Mouse (Mus musculus) adrenal gland, postnatal 25 days (tissue): ENCODE data around the gene Timp2. TPM values are rescaled to one million over a fixed set of nuclear protein-coding genes. Genes with fewer than 3 reads are reported as not detected.
A peak's percentile ranks its signal among the peaks of the same experiment; 100 is the strongest.
"Not testable (repeated sequence)": the region's sequence is repeated elsewhere in the genome, so short reads cannot be mapped to it uniquely, and the experiment has no call there.

Experiments
- DNase-seq: peaks from one replicate; pipeline ENCODE4 v3.0.0; 2021; ENCODE audit warnings: mixed read lengths
- total RNA-seq: library from RNA; stranded (reverse); gene quantifications from 2 replicates; pipeline ENCODE4 v1.2.3, GENCODE M21; 2021

Timp2 gene
- total RNA-seq, 1 experiment from 2014 or later = 51.3 TPM

- DNase-seq = no peak
Measured at GRCm38 (mm10) chr11:118332376-118332775, 23.2 kb downstream of the Timp2 start.

- DNase-seq = no peak
Measured at GRCm38 (mm10) chr11:118330777-118331176, 24.8 kb downstream of the Timp2 start.

GRCm38 (mm10) chr11:118330361-118330760, 25.2 kb downstream of the Timp2 start:
- DNase-seq = no peak

- no peak for DNase-seq
Measured at GRCm38 (mm10) chr11:118328947-118329346, 26.6 kb downstream of the Timp2 start.

GRCm38 (mm10) chr11:118328511-118328910, 27.0 kb downstream of the Timp2 start:
- DNase-seq = no peak

GRCm38 (mm10) chr11:118326991-118327971, 28.3 kb downstream of the Timp2 start:
- peak; percentile 45 for DNase-seq

DNA sequence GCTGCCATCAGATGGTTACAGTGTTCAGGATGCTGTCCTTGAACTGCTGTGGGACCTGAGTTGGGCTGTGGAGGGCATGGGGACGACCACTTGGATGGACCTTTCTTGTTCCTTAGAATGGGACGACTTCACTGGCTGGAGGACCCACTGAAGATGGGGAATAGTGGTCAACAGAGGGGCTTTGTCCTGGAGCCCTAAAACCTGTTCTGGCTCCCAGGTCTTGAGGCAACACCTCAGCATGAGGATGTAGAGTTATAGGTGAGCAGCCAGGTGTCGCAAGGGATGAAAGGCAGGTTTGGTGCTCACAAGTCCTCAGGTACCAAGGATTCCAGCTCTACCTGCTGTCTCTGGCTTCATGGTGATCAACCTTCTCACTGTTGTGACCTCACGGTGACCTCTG, 29.0 kb downstream of the Timp2 start:
- no peak for DNase-seq

GRCm38 (mm10) chr11:118324541-118324940, 31.0 kb downstream of the Timp2 start:
- DNase-seq = no peak

GRCm38 (mm10) chr11:118323974-118324373, 31.6 kb downstream of the Timp2 start:
- no peak for DNase-seq

DNA sequence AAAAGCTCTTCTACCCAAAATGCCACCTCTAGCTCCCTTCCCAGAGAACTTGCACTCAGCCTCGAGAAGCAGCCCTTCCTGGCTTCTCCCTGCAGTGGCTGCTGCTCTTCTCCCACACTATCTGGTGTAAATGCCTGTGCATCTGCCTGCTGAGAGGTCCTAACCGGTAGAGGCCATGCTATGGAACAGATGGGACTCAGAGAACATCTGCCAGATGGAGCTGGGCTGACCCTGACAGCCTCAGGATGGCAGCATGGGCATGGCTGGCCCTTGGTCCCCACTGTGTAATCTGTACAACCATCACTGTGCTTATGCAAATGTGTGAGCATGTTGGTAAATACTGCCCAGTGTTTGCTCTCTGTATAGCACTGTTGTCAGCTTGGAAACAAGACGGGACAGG, 32.9 kb downstream of the Timp2 start:
- DNase-seq = no peak

DNA sequence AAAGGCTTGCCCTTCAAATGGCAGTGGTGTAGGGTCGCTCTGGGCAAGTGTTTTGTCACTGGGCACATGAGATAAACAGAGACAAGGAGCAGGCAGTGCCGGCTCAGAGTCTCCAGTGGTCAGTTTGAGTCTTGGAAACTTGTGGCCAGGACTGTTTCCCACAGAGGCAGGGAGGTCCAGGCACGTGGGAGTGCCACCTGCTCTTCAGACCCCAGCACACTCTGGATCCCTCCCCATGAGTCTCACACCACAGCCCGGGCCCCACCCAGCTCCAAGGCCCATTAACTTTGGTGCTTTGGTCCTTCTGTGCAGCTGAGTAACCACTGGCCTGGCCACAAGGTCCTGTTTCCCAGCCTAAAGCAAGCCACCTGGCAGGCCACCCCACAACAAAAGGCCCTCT, 33.6 kb downstream of the Timp2 start:
- DNase-seq = no peak

DNA sequence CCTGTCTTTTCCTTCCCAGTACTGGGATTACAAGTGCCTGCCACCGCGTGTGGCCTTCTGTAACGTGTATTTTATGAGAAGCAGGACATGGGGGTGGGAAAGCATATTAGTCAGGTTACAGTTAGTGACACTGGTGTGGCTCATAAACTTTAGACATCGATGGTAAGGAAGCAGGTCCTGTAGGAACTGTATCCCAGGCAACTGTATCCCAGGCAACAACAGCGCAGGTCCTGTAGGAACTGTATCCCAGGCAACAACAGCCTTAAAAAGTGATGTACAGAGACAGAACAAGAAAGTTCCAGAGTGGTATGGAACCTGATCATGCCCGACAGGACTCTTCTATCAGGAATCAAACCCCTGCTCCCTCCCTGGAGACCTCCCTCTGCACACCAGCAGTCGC, 34.0 kb downstream of the Timp2 start:
- DNase-seq = no peak

DNA sequence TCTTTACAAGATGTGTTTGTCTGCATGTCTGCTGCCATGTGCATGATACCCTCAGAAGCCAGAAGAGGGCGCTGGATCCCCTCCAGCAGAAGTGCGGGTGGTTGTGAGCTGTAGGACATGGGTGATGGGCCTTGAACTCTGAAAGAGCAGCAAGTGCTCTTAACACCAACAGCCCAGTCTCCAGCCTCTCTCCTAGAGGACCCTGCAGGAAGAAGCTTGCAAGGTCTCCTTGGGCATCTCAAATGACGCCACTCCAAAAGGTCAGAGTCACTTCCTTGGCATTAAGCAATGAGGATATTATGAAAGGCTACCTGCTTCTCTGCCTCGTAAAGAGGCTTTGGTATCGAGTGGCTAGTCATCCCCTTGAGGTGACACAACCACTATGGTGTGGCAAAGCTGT, 36.9 kb downstream of the Timp2 start:
- DNase-seq = peak; percentile 54

DNA sequence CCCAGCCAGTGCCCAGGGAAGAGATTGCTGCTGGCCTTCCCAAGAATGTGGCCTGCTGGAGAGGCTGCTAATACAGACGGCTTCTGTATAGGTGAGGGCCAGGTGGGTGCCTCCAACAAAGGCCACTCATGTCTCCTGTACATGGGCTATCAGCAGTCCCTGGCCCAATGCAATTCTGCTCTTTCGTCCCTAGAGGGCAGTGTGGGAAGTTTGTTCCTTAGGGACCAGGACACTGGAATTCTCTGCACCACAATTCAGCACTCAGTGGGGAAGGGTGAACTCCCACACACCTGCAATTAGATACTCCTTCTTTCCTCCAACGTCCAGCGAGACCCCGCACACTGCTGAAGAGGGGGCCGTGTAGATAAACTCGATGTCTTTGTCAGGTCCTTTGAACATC, 38.4 kb downstream of the Timp2 start:
- DNase-seq = peak; percentile 23

DNA sequence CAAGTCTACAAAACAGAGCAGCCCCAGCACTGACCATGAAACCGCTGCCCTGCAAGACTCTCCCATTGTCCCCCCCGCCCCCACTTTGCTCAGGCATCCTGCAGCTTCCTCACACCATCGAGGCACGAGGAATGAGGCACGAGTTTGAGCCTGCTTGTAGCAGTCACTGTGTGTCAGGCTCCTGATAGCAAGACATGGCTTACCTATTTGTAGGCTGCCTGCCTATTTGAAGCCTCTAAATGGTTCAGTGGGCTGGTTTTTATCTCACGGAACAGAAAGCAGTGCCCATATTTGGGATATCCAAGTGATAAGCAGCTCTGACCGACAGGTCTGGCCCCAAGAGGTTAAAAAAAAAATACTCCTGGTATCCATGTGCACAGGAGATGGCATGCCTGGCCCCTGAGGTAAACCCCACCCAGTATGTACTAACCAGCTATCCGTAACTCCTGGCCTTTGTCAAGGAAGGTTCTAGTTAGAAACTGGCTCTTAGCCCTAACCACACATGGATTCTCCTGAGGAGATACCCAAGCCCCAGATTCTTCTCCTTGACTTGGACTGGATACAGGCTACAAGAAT, 39.2 kb downstream of the Timp2 start:
- no peak for DNase-seq

GRCm38 (mm10) chr11:118312132-118312723, 43.3 kb downstream of the Timp2 start:
- DNase-seq = no peak

DNA sequence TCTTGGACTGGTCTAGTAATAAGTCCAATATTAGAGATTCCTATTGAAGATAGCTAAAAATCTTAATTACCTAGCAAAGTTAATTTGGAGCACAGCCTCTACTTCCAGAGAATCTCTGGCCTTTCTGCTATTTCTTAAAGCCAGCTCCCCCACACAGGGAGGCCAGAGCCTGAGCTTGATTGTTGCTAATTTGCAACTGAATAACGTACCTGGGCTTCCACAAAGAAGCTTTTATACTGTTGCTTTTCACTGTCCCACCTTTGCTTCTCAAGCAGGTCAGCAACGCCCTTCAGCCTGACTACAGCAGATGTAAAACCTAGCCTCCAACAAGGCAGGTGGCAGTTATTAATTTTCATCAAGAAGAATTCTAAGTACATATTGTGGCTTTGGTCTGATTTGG, 47.6 kb downstream of the Timp2 start:
- not testable (repeated sequence) for DNase-seq

- DNase-seq = not testable (repeated sequence)
Measured at GRCm38 (mm10) chr11:118303959-118304358, 51.6 kb downstream of the Timp2 start.

GRCm38 (mm10) chr11:118298810-118299209, 56.7 kb downstream of the Timp2 start:
- DNase-seq = no peak

GRCm38 (mm10) chr11:118297967-118298366, 57.6 kb downstream of the Timp2 start:
- DNase-seq = no peak

GRCm38 (mm10) chr11:118295026-118295425, 60.5 kb downstream of the Timp2 start:
- no peak for DNase-seq

GRCm38 (mm10) chr11:118292671-118293070, 62.9 kb downstream of the Timp2 start:
- no peak for DNase-seq
